Mouse (Mus musculus) cerebellum, adult 2 months (tissue): Measurements from ENCODE around the gene Tnfsf13.

Source experiments
- CTCF ChIP-seq: fragments of 200-500 bp; IDR thresholded peaks from 2 replicates; pipeline ENCODE4 v1.5.1; 2011; ENCODE audit warnings: low read depth, mild to moderate bottlenecking, control low read depth, low read length, moderate library complexity, borderline replicate concordance; ENCODE audit not compliant: insufficient read depth
- POLR2A ChIP-seq: fragments of 200-500 bp; IDR thresholded peaks from 2 replicates; pipeline ENCODE4 v1.6.1; 2011; ENCODE audit warnings: low read length, control low read depth, borderline replicate concordance; ENCODE audit not compliant: insufficient read depth

DNA sequence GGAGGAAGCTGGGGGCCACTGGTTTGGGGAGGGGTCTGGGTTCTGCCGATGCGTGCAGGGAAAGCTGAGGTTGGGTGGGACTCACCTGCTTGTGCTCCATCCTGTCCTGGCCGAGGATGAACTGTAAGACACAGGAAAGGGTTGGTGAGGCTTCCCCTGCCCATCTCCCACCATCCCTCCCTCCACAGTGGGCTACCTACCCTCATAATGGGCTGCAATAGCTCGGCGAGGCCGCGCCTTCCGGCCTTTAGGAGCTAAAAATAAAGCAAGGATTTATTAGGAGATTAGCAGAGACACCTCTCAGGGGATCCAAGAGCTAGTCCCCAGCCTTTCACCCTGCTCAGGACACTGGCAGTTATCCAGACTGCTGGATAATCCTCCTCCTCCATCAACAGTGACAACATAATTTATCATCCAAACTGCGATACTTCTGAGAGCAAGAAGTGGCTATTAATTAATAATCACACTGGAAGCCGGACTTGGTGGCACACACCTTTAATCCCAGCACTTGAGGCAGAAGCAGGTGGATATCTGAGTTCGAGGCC, 7.9 kb upstream of the Tnfsf13 start:
- TF ChIP-seq CTCF (no peak), POLR2A (no peak)
